Mouse (Mus musculus) forebrain, embryonic 13.5 days (tissue): ENCODE data around the gene Myo3b. TPM values are rescaled to one million over a fixed set of nuclear protein-coding genes. Genes with fewer than 3 reads are reported as not detected.

Source experiments
- ATAC-seq: fragments of 200-750 bp; cut with Nextera tagmentation; 2 replicates; pipeline ENCODE4 v1.8.0; 2017
- H3K27ac ChIP-seq: fragments of 300-500 bp; sonication (generic); 2 replicates; pipeline ENCODE4 v1.5.1; 2015; ENCODE audit warnings: inconsistent platforms, mild to moderate bottlenecking, moderate library complexity
- H3K27me3 ChIP-seq: fragments of 300-500 bp; sonication (generic); 2 replicates; pipeline ENCODE4 v1.6.1; 2015; ENCODE audit warnings: mild to moderate bottlenecking, inconsistent platforms
- H3K36me3 ChIP-seq: fragments of 300-500 bp; sonication (generic); 2 replicates; pipeline ENCODE4 v1.6.1; 2015; ENCODE audit warnings: mild to moderate bottlenecking, inconsistent platforms; ENCODE audit not compliant: poor library complexity, severe bottlenecking
- H3K4me1 ChIP-seq: fragments of 300-500 bp; sonication (generic); 2 replicates; pipeline ENCODE4 v1.6.1; 2015; ENCODE audit warnings: inconsistent platforms
- H3K4me2 ChIP-seq: fragments of 300-500 bp; sonication (generic); 2 replicates; pipeline ENCODE4 v1.6.1; 2015; ENCODE audit warnings: inconsistent platforms, mild to moderate bottlenecking, moderate library complexity
- H3K4me3 ChIP-seq: fragments of 300-500 bp; sonication (generic); 2 replicates; pipeline ENCODE4 v1.5.1; 2015; ENCODE audit warnings: mild to moderate bottlenecking, inconsistent platforms
- H3K9ac ChIP-seq: fragments of 300-500 bp; sonication (generic); 2 replicates; pipeline ENCODE4 v1.6.1; 2015; ENCODE audit warnings: mild to moderate bottlenecking, inconsistent platforms
- H3K9me3 ChIP-seq: fragments of 300-500 bp; sonication (generic); replicated peaks from 2 replicates; pipeline ENCODE4 v1.6.1; 2016; ENCODE audit warnings: inconsistent platforms
- WGBS: fragments of 180-500 bp; shearing (Covaris S2); methylation state at CpG from one replicate; pipeline ENCODE4 v1.1.7; 2015; 5-methylcytosine and 5-hydroxymethylcytosine counted together
- polyA plus RNA-seq: library from polyadenylated mRNA; unstranded; fragments of >200 nt; fragmentation: Nextera tagmentation; extraction: Ambion mirVana; gene quantifications from 2 replicates; pipeline ENCODE4 v1.2.1, GENCODE M21; 2015

Myo3b gene
- polyA plus RNA-seq, 1 experiment from 2014 or later, result 0.25 TPM

GRCm38 (mm10) chr2:70182150-70182670, 143.3 kb downstream of the Myo3b start:
- H3K36me3 ChIP-seq, result no peaks in the 10 kb centered on the region
- H3K4me3 ChIP-seq, result no peak overlapping the region
- H3K4me1 ChIP-seq, result peaks cover 16% of the 10 kb centered on the region
- no peak overlapping the region for H3K9ac ChIP-seq
- no peaks in the 10 kb centered on the region for H3K9me3 ChIP-seq
- H3K27ac ChIP-seq, result no peak overlapping the region
- H3K27me3 ChIP-seq, result no peaks in the 10 kb centered on the region
- no peak overlapping the region for H3K4me2 ChIP-seq
- no peak for ATAC-seq
- 95% methylated on average over 8 of the region's 8 CpGs for WGBS

- no peaks in the 10 kb centered on the region for H3K27me3 ChIP-seq
- no peak overlapping the region for H3K4me2 ChIP-seq
- no peak overlapping the region for H3K27ac ChIP-seq
- peaks cover 11% of the 10 kb centered on the region for H3K4me1 ChIP-seq
- whole genome bisulfite sequencing, result 90% methylated on average over 6 of the region's 6 CpGs
- H3K36me3 ChIP-seq, result no peaks in the 10 kb centered on the region
- H3K4me3 ChIP-seq, result no peak overlapping the region
- no peaks in the 10 kb centered on the region for H3K9me3 ChIP-seq
- H3K9ac ChIP-seq, result no peak overlapping the region
- ATAC-seq, result no peak
Observed at GRCm38 (mm10) chr2:70187040-70187439, 148.1 kb downstream of the Myo3b start.

GRCm38 (mm10) chr2:70195418-70196248, 156.7 kb downstream of the Myo3b start:
- Histone ChIP-seq H3K36me3 (no peaks in the 10 kb centered on the region), H3K4me1 (peaks cover 35% of the 10 kb centered on the region)

GRCm38 (mm10) chr2:70201796-70202555, 163.1 kb downstream of the Myo3b start:
- WGBS, result 10% methylated on average over 11 of the region's 11 CpGs
- Histone ChIP-seq H3K4me3 (no peak overlapping the region), H3K9ac (0 out of 2 replicates have a peak overlapping the region, but pooled peaks have one; percentile 35), H3K4me1 (peaks cover 43% of the 10 kb centered on the region), H3K9me3 (no peaks in the 10 kb centered on the region), H3K27ac (peak overlapping the region; percentile 93), H3K36me3 (no peaks in the 10 kb centered on the region), H3K4me2 (peak overlapping the region; percentile 44), H3K27me3 (peaks cover 11% of the 10 kb centered on the region)
- ATAC-seq, result peak; percentile 90

More at GRCm38 (mm10) chr2:70195418-70196248, 156.7 kb downstream of the Myo3b start:
- H3K4me3 ChIP-seq, result no peak overlapping the region
- peaks cover 8% of the 10 kb centered on the region; the same call in 1 of the 2 replicates for H3K27me3 ChIP-seq
- H3K27ac ChIP-seq, result peak overlapping the region; percentile 67
- no peak overlapping the region for H3K4me2 ChIP-seq
- 36% methylated on average over 9 of the region's 9 CpGs for WGBS
- ATAC-seq, result no peak
- no peak overlapping the region for H3K9ac ChIP-seq
- H3K9me3 ChIP-seq, result no peaks in the 10 kb centered on the region

GRCm38 (mm10) chr2:70202578-70203167, 163.7 kb downstream of the Myo3b start:
- H3K9me3 ChIP-seq, result no peaks in the 10 kb centered on the region
- no peaks in the 10 kb centered on the region for H3K36me3 ChIP-seq
- H3K27ac ChIP-seq, result peak overlapping the region; percentile 93
- H3K9ac ChIP-seq, result 0 out of 2 replicates have a peak overlapping the region, but pooled peaks have one; percentile 35
- peaks cover 36% of the 10 kb centered on the region for H3K4me1 ChIP-seq
- peaks cover 11% of the 10 kb centered on the region for H3K27me3 ChIP-seq
- no peak overlapping the region for H3K4me3 ChIP-seq
- 4% methylated on average over 8 of the region's 8 CpGs for WGBS
- peak overlapping the region; percentile 44 for H3K4me2 ChIP-seq
- ATAC-seq, result peak; percentile 91

- peaks cover 3% of the 10 kb centered on the region; the same call in 1 of the 2 replicates for H3K27me3 ChIP-seq
- no peak overlapping the region for H3K9ac ChIP-seq
- H3K4me1 ChIP-seq, result peaks cover 1% of the 10 kb centered on the region
- no peak for ATAC-seq
- no peak overlapping the region for H3K4me2 ChIP-seq
- peaks cover 8% of the 10 kb centered on the region for H3K9me3 ChIP-seq
- 80% methylated on average over 1 of the region's 1 CpGs for WGBS
- H3K4me3 ChIP-seq, result no peak overlapping the region
- no peak overlapping the region for H3K27ac ChIP-seq
- no peaks in the 10 kb centered on the region for H3K36me3 ChIP-seq
Observed at GRCm38 (mm10) chr2:70208411-70208810, 169.5 kb downstream of the Myo3b start.

GRCm38 (mm10) chr2:70209790-70210189, 170.9 kb downstream of the Myo3b start:
- ATAC-seq, result no peak
- H3K9me3 ChIP-seq, result peaks cover 8% of the 10 kb centered on the region
- no peak overlapping the region for H3K4me3 ChIP-seq
- peak overlapping the region; percentile 63 for H3K27ac ChIP-seq
- H3K27me3 ChIP-seq, result peaks cover 3% of the 10 kb centered on the region; the same call in 1 of the 2 replicates
- H3K4me2 ChIP-seq, result no peak overlapping the region
- no peak overlapping the region for H3K9ac ChIP-seq
- 85% methylated on average over 3 of the region's 3 CpGs for WGBS
- H3K4me1 ChIP-seq, result no peaks in the 10 kb centered on the region; the same call in 1 of the 2 replicates
- no peaks in the 10 kb centered on the region for H3K36me3 ChIP-seq

- Histone ChIP-seq H3K36me3 (no peaks in the 10 kb centered on the region), H3K4me2 (no peak overlapping the region), H3K27me3 (peaks cover 5% of the 10 kb centered on the region; the same call in 1 of the 2 replicates), H3K4me1 (peaks cover 5% of the 10 kb centered on the region; the same call in 1 of the 2 replicates), H3K4me3 (no peak overlapping the region), H3K9me3 (peaks cover 8% of the 10 kb centered on the region), H3K9ac (no peak overlapping the region), H3K27ac (peak overlapping the region; percentile 63)
- ATAC-seq, result peak; percentile 70
- 84% methylated on average over 22 of the region's 22 CpGs for WGBS
Observed at GRCm38 (mm10) chr2:70210427-70211332, 171.8 kb downstream of the Myo3b start.

- no peak overlapping the region for H3K9ac ChIP-seq
- peaks cover 4% of the 10 kb centered on the region for H3K9me3 ChIP-seq
- H3K4me1 ChIP-seq, result peaks cover 16% of the 10 kb centered on the region; the same call in 1 of the 2 replicates
- H3K36me3 ChIP-seq, result no peaks in the 10 kb centered on the region
- no peak for ATAC-seq
- H3K27me3 ChIP-seq, result peaks cover 12% of the 10 kb centered on the region; the same call in 1 of the 2 replicates
- no peak overlapping the region for H3K4me2 ChIP-seq
- 63% methylated on average over 8 of the region's 8 CpGs for WGBS
- H3K4me3 ChIP-seq, result no peak overlapping the region
- H3K27ac ChIP-seq, result no peak overlapping the region
Observed at GRCm38 (mm10) chr2:70214401-70214800, 175.5 kb downstream of the Myo3b start.

GRCm38 (mm10) chr2:70217800-70218199, 178.9 kb downstream of the Myo3b start:
- no peak overlapping the region for H3K4me2 ChIP-seq
- ATAC-seq, result no peak
- no peak overlapping the region for H3K4me3 ChIP-seq
- no peaks in the 10 kb centered on the region for H3K9me3 ChIP-seq
- H3K4me1 ChIP-seq, result peaks cover 16% of the 10 kb centered on the region; the same call in 1 of the 2 replicates
- no peaks in the 10 kb centered on the region for H3K36me3 ChIP-seq
- H3K27me3 ChIP-seq, result peaks cover 14% of the 10 kb centered on the region; the same call in 1 of the 2 replicates
- H3K9ac ChIP-seq, result no peak overlapping the region
- H3K27ac ChIP-seq, result 0 out of 2 replicates have a peak overlapping the region, but pooled peaks have one; percentile 14
- 81% methylated on average over 3 of the region's 3 CpGs for WGBS
